Mouse (Mus musculus): ENCODE measurements around the gene Met. TPM values are rescaled to one million over a fixed set of nuclear protein-coding genes. Genes with fewer than 3 reads are reported as not detected.

The Met gene
- total RNA-seq, 1 experiment = 7.6 TPM

DNA sequence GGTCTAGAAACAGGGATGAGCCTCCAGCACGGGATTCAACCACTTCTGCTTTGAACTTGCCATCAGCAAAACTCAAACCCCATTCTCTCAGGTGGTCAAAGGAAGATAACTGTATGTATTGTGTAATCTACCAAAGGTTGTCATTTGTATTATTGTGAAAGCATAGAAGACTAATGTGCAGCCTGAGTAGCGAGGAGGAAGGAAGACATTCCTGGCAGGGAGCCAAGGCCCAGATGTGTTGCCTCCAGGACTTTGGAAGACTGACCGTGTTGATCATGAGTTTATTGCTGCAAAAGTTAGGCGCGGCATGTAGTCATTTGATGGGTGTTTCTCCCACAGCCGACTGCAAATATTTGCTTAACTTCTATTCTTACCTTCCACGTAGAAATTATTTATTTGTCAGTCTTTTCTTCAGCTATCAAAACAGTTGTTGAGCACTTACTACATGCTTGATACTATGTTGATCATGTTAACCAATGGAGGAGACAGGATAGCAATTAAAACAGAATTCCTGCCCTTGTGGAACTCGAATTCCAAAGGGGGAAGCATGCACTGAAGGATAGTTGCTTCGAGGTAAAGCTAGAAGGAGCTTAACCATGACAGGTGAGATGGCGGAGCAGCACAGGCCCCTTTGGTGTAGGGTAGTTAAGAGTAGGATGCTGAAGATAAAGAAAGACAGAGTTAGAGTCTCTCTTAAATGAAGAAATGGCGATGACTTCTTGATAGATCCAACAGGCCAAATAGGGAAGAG lies 132.3 kb downstream of the Met start:
- Histone ChIP-seq H3K4me3 (ENCODE audit: insufficient read depth in 1 of 2, low read depth in 1 of 2, low read length in 2 of 2, poor library complexity in 1 of 2, severe bottlenecking in 1 of 2) (no peak overlapping the region), H3K36me3 (ENCODE audit: control insufficient read depth, insufficient read depth, low read length, poor library complexity, severe bottlenecking) (no peaks in the 10 kb centered on the region), H3K4me1 (ENCODE audit: control insufficient read depth in 2 of 2, insufficient read depth in 2 of 2, low read length in 2 of 2, poor library complexity in 1 of 2) (no peaks in the 10 kb centered on the region), H3K9me3 (ENCODE audit: control insufficient read depth, insufficient read depth, low read depth, low read length) (no peaks in the 10 kb centered on the region), H3K27ac (ENCODE audit: insufficient read depth, low read depth, low read length, poor library complexity, severe bottlenecking) (no peak overlapping the region), H3K9ac (ENCODE audit: insufficient read depth, low read depth, low read length, poor library complexity, severe bottlenecking) (no peak overlapping the region)
- no peak for DNase-seq (ENCODE audit: low read depth, low spot score)
- in situ Hi-C loops (cut with MboI; ENCODE audit: low sequenced_read_pairs in 2 of 2, unreplicated experiment in 2 of 2) = loop anchor here (10.0 to 25.0 kb wide), 4 partner anchors 221 to 559 kb away; no protein-coding TSS in a partner anchor
- no peak for TF ChIP-seq ZNF384 (IDR thresholded peaks at IDR 0.05; ENCODE audit: low read depth, low read length)
- TF ChIP-seq CHD2 (IDR thresholded peaks at IDR 0.05; ENCODE audit: low read depth, low read length) = no peak
- no peak for TF ChIP-seq HCFC1 (IDR thresholded peaks at IDR 0.05; ENCODE audit: borderline replicate concordance, insufficient read depth, low read length)
- TF ChIP-seq MAFK (IDR thresholded peaks at IDR 0.05; ENCODE audit: insufficient read depth, low read depth, low read length) = no peak
- no peak for TF ChIP-seq ZC3H11A (IDR thresholded peaks at IDR 0.05; ENCODE audit: borderline replicate concordance, low read depth, low read length)

DNA sequence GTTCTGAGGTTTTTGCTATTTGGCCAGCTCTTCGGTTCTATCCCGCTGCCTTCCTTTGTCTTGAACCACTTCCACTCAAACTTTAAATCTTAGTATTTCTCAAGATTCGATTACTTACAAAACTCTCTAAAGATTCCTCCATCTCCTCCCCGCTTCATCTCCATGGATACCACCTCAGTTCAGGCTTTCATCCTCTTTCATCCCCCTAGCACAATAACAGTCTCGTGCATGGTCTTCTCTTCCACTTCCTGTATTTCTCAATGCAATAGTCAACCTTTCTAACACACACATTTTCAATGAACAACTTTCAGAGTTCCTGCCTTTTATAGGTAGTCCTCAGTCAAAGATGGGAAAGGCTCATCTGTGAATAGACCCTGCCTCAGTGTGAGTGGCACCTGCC lies 135.8 kb downstream of the Met start:
- H3K4me3 ChIP-seq (ENCODE audit: insufficient read depth in 1 of 2, low read depth in 1 of 2, low read length in 2 of 2, poor library complexity in 1 of 2, severe bottlenecking in 1 of 2) = no peak overlapping the region
- no peaks in the 10 kb centered on the region for H3K9me3 ChIP-seq (ENCODE audit: control insufficient read depth, insufficient read depth, low read depth, low read length)
- TF ChIP-seq ZNF384 (IDR thresholded peaks at IDR 0.05; ENCODE audit: low read depth, low read length) (no peak), ZC3H11A (IDR thresholded peaks at IDR 0.05; ENCODE audit: borderline replicate concordance, low read depth, low read length) (no peak), HCFC1 (IDR thresholded peaks at IDR 0.05; ENCODE audit: borderline replicate concordance, insufficient read depth, low read length) (no peak), CHD2 (IDR thresholded peaks at IDR 0.05; ENCODE audit: low read depth, low read length) (no peak), MAFK (IDR thresholded peaks at IDR 0.05; ENCODE audit: insufficient read depth, low read depth, low read length) (no peak)
- H3K36me3 ChIP-seq (ENCODE audit: control insufficient read depth, insufficient read depth, low read length, poor library complexity, severe bottlenecking) = no peaks in the 10 kb centered on the region
- DNase-seq (ENCODE audit: low read depth, low spot score) = no peak
- H3K27ac ChIP-seq (ENCODE audit: insufficient read depth, low read depth, low read length, poor library complexity, severe bottlenecking) = no peak overlapping the region
- no peaks in the 10 kb centered on the region for H3K4me1 ChIP-seq (ENCODE audit: control insufficient read depth in 2 of 2, insufficient read depth in 2 of 2, low read length in 2 of 2, poor library complexity in 1 of 2)
- H3K9ac ChIP-seq (ENCODE audit: insufficient read depth, low read depth, low read length, poor library complexity, severe bottlenecking) = no peak overlapping the region
- in situ Hi-C loops (cut with MboI; ENCODE audit: low sequenced_read_pairs in 2 of 2, unreplicated experiment in 2 of 2) = loop anchor here (10.0 to 25.0 kb wide), 4 partner anchors 225 to 562 kb away; no protein-coding TSS in a partner anchor

DNA sequence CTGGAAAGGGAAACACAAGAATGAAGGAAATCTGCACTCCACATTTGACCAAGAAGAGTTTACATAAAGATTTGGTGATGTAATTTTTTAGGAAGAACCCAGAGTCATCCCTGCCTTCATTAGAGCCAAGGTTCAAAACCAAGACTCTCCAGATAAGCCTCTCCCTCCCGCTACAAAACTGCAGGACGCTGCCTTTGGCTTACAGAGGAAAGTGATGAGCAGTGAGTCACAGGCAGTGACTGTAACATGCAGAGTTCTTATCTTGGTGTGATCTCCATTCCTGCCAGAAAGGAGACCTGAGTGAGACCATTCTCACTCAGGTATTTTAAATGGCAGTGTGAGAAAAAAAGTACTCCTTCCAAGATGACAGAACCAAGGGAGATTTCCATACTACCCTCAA lies 137.9 kb downstream of the Met start:
- in situ Hi-C loops (cut with MboI; ENCODE audit: low sequenced_read_pairs in 2 of 2, unreplicated experiment in 2 of 2) = no loop called here
- no peaks in the 10 kb centered on the region for H3K9me3 ChIP-seq (ENCODE audit: control insufficient read depth, insufficient read depth, low read depth, low read length)
- H3K36me3 ChIP-seq (ENCODE audit: control insufficient read depth, insufficient read depth, low read length, poor library complexity, severe bottlenecking) = no peaks in the 10 kb centered on the region
- no peak for DNase-seq (ENCODE audit: low read depth, low spot score)
- H3K4me1 ChIP-seq (ENCODE audit: control insufficient read depth in 2 of 2, insufficient read depth in 2 of 2, low read length in 2 of 2, poor library complexity in 1 of 2) = no peaks in the 10 kb centered on the region
- H3K27ac ChIP-seq (ENCODE audit: insufficient read depth, low read depth, low read length, poor library complexity, severe bottlenecking) = no peak overlapping the region
- no peak overlapping the region for H3K4me3 ChIP-seq (ENCODE audit: insufficient read depth in 1 of 2, low read depth in 1 of 2, low read length in 2 of 2, poor library complexity in 1 of 2, severe bottlenecking in 1 of 2)
- no peak overlapping the region for H3K9ac ChIP-seq (ENCODE audit: insufficient read depth, low read depth, low read length, poor library complexity, severe bottlenecking)
- TF ChIP-seq CHD2 (IDR thresholded peaks at IDR 0.05; ENCODE audit: low read depth, low read length) = no peak
- TF ChIP-seq MAFK (IDR thresholded peaks at IDR 0.05; ENCODE audit: insufficient read depth, low read depth, low read length) = no peak
- TF ChIP-seq ZC3H11A (IDR thresholded peaks at IDR 0.05; ENCODE audit: borderline replicate concordance, low read depth, low read length) = no peak

DNA sequence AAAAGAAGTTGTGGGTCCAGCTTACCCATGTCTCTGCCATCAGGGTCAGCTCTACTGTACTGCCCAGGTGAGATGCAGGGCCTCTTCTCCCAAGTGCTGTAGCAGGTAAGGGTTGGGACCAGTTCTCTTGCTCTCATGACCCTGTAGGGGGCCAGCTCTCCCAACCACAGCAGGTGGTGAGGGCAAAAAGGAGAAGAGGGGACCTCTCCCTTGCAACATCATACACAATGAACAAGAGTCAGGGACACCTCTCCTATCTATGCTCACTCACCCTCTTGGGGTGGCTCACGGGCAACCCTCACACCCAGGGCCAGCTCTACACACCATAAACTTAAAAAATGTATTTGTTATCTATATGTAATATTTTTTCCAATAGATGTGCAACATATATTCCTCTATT lies 143.3 kb downstream of the Met start:
- DNase-seq (ENCODE audit: low read depth, low spot score) = no peak

More for the DNA sequence above, 143.3 kb downstream of the Met start:
- Histone ChIP-seq H3K36me3 (ENCODE audit: control insufficient read depth, insufficient read depth, low read length, poor library complexity, severe bottlenecking) (no peaks in the 10 kb centered on the region), H3K9me3 (ENCODE audit: control insufficient read depth, insufficient read depth, low read depth, low read length) (no peaks in the 10 kb centered on the region), H3K27ac (ENCODE audit: insufficient read depth, low read depth, low read length, poor library complexity, severe bottlenecking) (no peak overlapping the region), H3K4me1 (ENCODE audit: control insufficient read depth in 2 of 2, insufficient read depth in 2 of 2, low read length in 2 of 2, poor library complexity in 1 of 2) (no peaks in the 10 kb centered on the region), H3K4me3 (ENCODE audit: insufficient read depth in 1 of 2, low read depth in 1 of 2, low read length in 2 of 2, poor library complexity in 1 of 2, severe bottlenecking in 1 of 2) (no peak overlapping the region), H3K9ac (ENCODE audit: insufficient read depth, low read depth, low read length, poor library complexity, severe bottlenecking) (no peak overlapping the region)
- no peak for TF ChIP-seq ZC3H11A (IDR thresholded peaks at IDR 0.05; ENCODE audit: borderline replicate concordance, low read depth, low read length)
- no peak for TF ChIP-seq CHD2 (IDR thresholded peaks at IDR 0.05; ENCODE audit: low read depth, low read length)
- TF ChIP-seq ZNF384 (IDR thresholded peaks at IDR 0.05; ENCODE audit: low read depth, low read length) = no peak
- no peak for TF ChIP-seq MAFK (IDR thresholded peaks at IDR 0.05; ENCODE audit: insufficient read depth, low read depth, low read length)
- in situ Hi-C loops (cut with MboI; ENCODE audit: low sequenced_read_pairs in 2 of 2, unreplicated experiment in 2 of 2) = no loop called here

All from ES-E14 (cell line).